Mouse (Mus musculus) forebrain, embryonic 13.5 days (tissue): ENCODE measurements around the gene L3mbtl4. TPM values are rescaled to one million over a fixed set of nuclear protein-coding genes. Genes with fewer than 3 reads are reported as not detected.

Source experiments
- ATAC-seq: fragments of 200-750 bp; cut with Nextera tagmentation; 2 replicates; pipeline ENCODE4 v1.8.0; 2017
- H3K27ac ChIP-seq: fragments of 300-500 bp; sonication (generic); 2 replicates; pipeline ENCODE4 v1.5.1; 2015; ENCODE audit warnings: inconsistent platforms, mild to moderate bottlenecking, moderate library complexity
- H3K27me3 ChIP-seq: fragments of 300-500 bp; sonication (generic); 2 replicates; pipeline ENCODE4 v1.6.1; 2015; ENCODE audit warnings: mild to moderate bottlenecking, inconsistent platforms
- H3K36me3 ChIP-seq: fragments of 300-500 bp; sonication (generic); 2 replicates; pipeline ENCODE4 v1.6.1; 2015; ENCODE audit warnings: mild to moderate bottlenecking, inconsistent platforms; ENCODE audit not compliant: poor library complexity, severe bottlenecking
- H3K4me1 ChIP-seq: fragments of 300-500 bp; sonication (generic); 2 replicates; pipeline ENCODE4 v1.6.1; 2015; ENCODE audit warnings: inconsistent platforms
- H3K4me2 ChIP-seq: fragments of 300-500 bp; sonication (generic); 2 replicates; pipeline ENCODE4 v1.6.1; 2015; ENCODE audit warnings: inconsistent platforms, mild to moderate bottlenecking, moderate library complexity
- H3K4me3 ChIP-seq: fragments of 300-500 bp; sonication (generic); 2 replicates; pipeline ENCODE4 v1.5.1; 2015; ENCODE audit warnings: mild to moderate bottlenecking, inconsistent platforms
- H3K9ac ChIP-seq: fragments of 300-500 bp; sonication (generic); 2 replicates; pipeline ENCODE4 v1.6.1; 2015; ENCODE audit warnings: mild to moderate bottlenecking, inconsistent platforms
- H3K9me3 ChIP-seq: fragments of 300-500 bp; sonication (generic); replicated peaks from 2 replicates; pipeline ENCODE4 v1.6.1; 2016; ENCODE audit warnings: inconsistent platforms
- WGBS: fragments of 180-500 bp; shearing (Covaris S2); methylation state at CpG from one replicate; pipeline ENCODE4 v1.1.7; 2015; 5-methylcytosine and 5-hydroxymethylcytosine counted together
- polyA plus RNA-seq: library from polyadenylated mRNA; unstranded; fragments of >200 nt; fragmentation: Nextera tagmentation; extraction: Ambion mirVana; gene quantifications from 2 replicates; pipeline ENCODE4 v1.2.1, GENCODE M21; 2015

L3mbtl4 gene
- polyA plus RNA-seq, 1 experiment from 2014 or later = 0.93 TPM

GRCm38 (mm10) chr17:68711350-68711749 lies 437.8 kb downstream of the L3mbtl4 start:
- peaks cover 5% of the 10 kb centered on the region; the same call in 1 of the 2 replicates for H3K4me1 ChIP-seq
- WGBS = 85% methylated on average over 3 of the region's 3 CpGs
- no peak for ATAC-seq
- H3K36me3 ChIP-seq = no peaks in the 10 kb centered on the region
- no peak overlapping the region for H3K4me3 ChIP-seq
- H3K9me3 ChIP-seq = no peaks in the 10 kb centered on the region
- H3K4me2 ChIP-seq = no peak overlapping the region
- no peaks in the 10 kb centered on the region for H3K27me3 ChIP-seq
- no peak overlapping the region for H3K9ac ChIP-seq
- no peak overlapping the region for H3K27ac ChIP-seq

GRCm38 (mm10) chr17:68748296-68748695 lies 474.7 kb downstream of the L3mbtl4 start:
- H3K36me3 ChIP-seq = no peaks in the 10 kb centered on the region
- 50% methylated on average over 1 of the region's 1 CpGs for WGBS
- no peak overlapping the region for H3K4me2 ChIP-seq
- H3K9ac ChIP-seq = no peak overlapping the region
- ATAC-seq = no peak
- no peaks in the 10 kb centered on the region for H3K27me3 ChIP-seq
- H3K27ac ChIP-seq = no peak overlapping the region
- H3K4me3 ChIP-seq = no peak overlapping the region
- no peaks in the 10 kb centered on the region for H3K9me3 ChIP-seq
- H3K4me1 ChIP-seq = no peaks in the 10 kb centered on the region; the same call in 1 of the 2 replicates

- WGBS = 64% methylated on average over 6 of the region's 6 CpGs
- Histone ChIP-seq H3K27me3 (no peaks in the 10 kb centered on the region), H3K9ac (no peak overlapping the region), H3K4me2 (no peak overlapping the region), H3K4me3 (no peak overlapping the region), H3K36me3 (no peaks in the 10 kb centered on the region), H3K9me3 (no peaks in the 10 kb centered on the region), H3K4me1 (no peaks in the 10 kb centered on the region; the same call in 1 of the 2 replicates), H3K27ac (no peak overlapping the region)
- ATAC-seq = no peak
Measured at GRCm38 (mm10) chr17:68750513-68750912, 476.9 kb downstream of the L3mbtl4 start.

GRCm38 (mm10) chr17:68753112-68753511 lies 479.5 kb downstream of the L3mbtl4 start:
- no peak overlapping the region for H3K4me2 ChIP-seq
- no peaks in the 10 kb centered on the region; the same call in 1 of the 2 replicates for H3K4me1 ChIP-seq
- no peak overlapping the region for H3K27ac ChIP-seq
- no peaks in the 10 kb centered on the region for H3K36me3 ChIP-seq
- no peak overlapping the region for H3K9ac ChIP-seq
- WGBS = 83% methylated on average over 7 of the region's 7 CpGs
- H3K4me3 ChIP-seq = no peak overlapping the region
- ATAC-seq = peak; percentile 74; the same call in 1 of the 2 replicates
- no peaks in the 10 kb centered on the region for H3K9me3 ChIP-seq
- no peaks in the 10 kb centered on the region for H3K27me3 ChIP-seq

GRCm38 (mm10) chr17:68754789-68755188 lies 481.2 kb downstream of the L3mbtl4 start:
- Histone ChIP-seq H3K36me3 (no peaks in the 10 kb centered on the region), H3K9me3 (no peaks in the 10 kb centered on the region), H3K9ac (no peak overlapping the region), H3K4me2 (no peak overlapping the region), H3K27me3 (no peaks in the 10 kb centered on the region), H3K4me3 (no peak overlapping the region), H3K4me1 (peaks cover 4% of the 10 kb centered on the region; the same call in 1 of the 2 replicates), H3K27ac (no peak overlapping the region)
- 90% methylated on average over 11 of the region's 11 CpGs for WGBS
- ATAC-seq = no peak

- H3K4me2 ChIP-seq = no peak overlapping the region
- H3K4me3 ChIP-seq = no peak overlapping the region
- no peaks in the 10 kb centered on the region for H3K9me3 ChIP-seq
- H3K4me1 ChIP-seq = 0 out of 2 replicates have a peak, but pooled peaks cover 4% of the 10 kb centered on the region
- no peaks in the 10 kb centered on the region for H3K36me3 ChIP-seq
- 60% methylated on average over 5 of the region's 5 CpGs for WGBS
- no peak overlapping the region for H3K9ac ChIP-seq
- H3K27ac ChIP-seq = no peak overlapping the region
- no peaks in the 10 kb centered on the region for H3K27me3 ChIP-seq
- ATAC-seq = no peak
Measured at GRCm38 (mm10) chr17:68758428-68758827, 484.8 kb downstream of the L3mbtl4 start.

GRCm38 (mm10) chr17:68758936-68759335 lies 485.3 kb downstream of the L3mbtl4 start:
- Histone ChIP-seq H3K4me1 (0 out of 2 replicates have a peak, but pooled peaks cover 4% of the 10 kb centered on the region), H3K9me3 (no peaks in the 10 kb centered on the region)
- 83% methylated on average over 3 of the region's 3 CpGs for WGBS

GRCm38 (mm10) chr17:68759978-68760377 lies 486.4 kb downstream of the L3mbtl4 start:
- no peak for ATAC-seq
- H3K9ac ChIP-seq = no peak overlapping the region
- 0 out of 2 replicates have a peak, but pooled peaks cover 4% of the 10 kb centered on the region for H3K4me1 ChIP-seq
- no peaks in the 10 kb centered on the region for H3K9me3 ChIP-seq
- H3K4me3 ChIP-seq = no peak overlapping the region
- H3K4me2 ChIP-seq = no peak overlapping the region
- no peaks in the 10 kb centered on the region for H3K27me3 ChIP-seq
- H3K27ac ChIP-seq = no peak overlapping the region
- WGBS = 64% methylated on average over 1 of the region's 1 CpGs
- H3K36me3 ChIP-seq = no peaks in the 10 kb centered on the region

More at GRCm38 (mm10) chr17:68758936-68759335, 485.3 kb downstream of the L3mbtl4 start:
- Histone ChIP-seq H3K27ac (no peak overlapping the region), H3K27me3 (no peaks in the 10 kb centered on the region), H3K9ac (no peak overlapping the region), H3K4me2 (no peak overlapping the region), H3K4me3 (no peak overlapping the region), H3K36me3 (no peaks in the 10 kb centered on the region)
- no peak for ATAC-seq

GRCm38 (mm10) chr17:68764329-68764880 lies 490.8 kb downstream of the L3mbtl4 start:
- no peak for ATAC-seq
- no peaks in the 10 kb centered on the region for H3K9me3 ChIP-seq
- no peak overlapping the region for H3K4me3 ChIP-seq
- H3K27ac ChIP-seq = no peak overlapping the region
- no peak overlapping the region for H3K9ac ChIP-seq
- no peaks in the 10 kb centered on the region for H3K36me3 ChIP-seq
- H3K4me1 ChIP-seq = no peaks in the 10 kb centered on the region
- WGBS = 86% methylated on average over 10 of the region's 10 CpGs
- H3K27me3 ChIP-seq = no peaks in the 10 kb centered on the region
- no peak overlapping the region for H3K4me2 ChIP-seq

GRCm38 (mm10) chr17:68769561-68769960 lies 496.0 kb downstream of the L3mbtl4 start:
- no peaks in the 10 kb centered on the region for H3K36me3 ChIP-seq
- no peaks in the 10 kb centered on the region for H3K4me1 ChIP-seq
- no peak overlapping the region for H3K4me2 ChIP-seq
- no peak overlapping the region for H3K27ac ChIP-seq
- ATAC-seq = no peak
- no peak overlapping the region for H3K9ac ChIP-seq
- H3K27me3 ChIP-seq = no peaks in the 10 kb centered on the region
- H3K9me3 ChIP-seq = no peaks in the 10 kb centered on the region
- no peak overlapping the region for H3K4me3 ChIP-seq
- WGBS = 82% methylated on average over 4 of the region's 4 CpGs

- Histone ChIP-seq H3K9me3 (no peaks in the 10 kb centered on the region), H3K27me3 (no peaks in the 10 kb centered on the region), H3K4me1 (no peaks in the 10 kb centered on the region), H3K4me2 (no peak overlapping the region), H3K27ac (no peak overlapping the region), H3K9ac (no peak overlapping the region), H3K36me3 (no peaks in the 10 kb centered on the region), H3K4me3 (no peak overlapping the region)
- ATAC-seq = no peak
- 60% methylated on average over 7 of the region's 7 CpGs for WGBS
Measured at GRCm38 (mm10) chr17:68771046-68771750, 497.6 kb downstream of the L3mbtl4 start.

- Histone ChIP-seq H3K27ac (no peak overlapping the region), H3K4me3 (no peak overlapping the region), H3K9me3 (no peaks in the 10 kb centered on the region), H3K27me3 (no peaks in the 10 kb centered on the region), H3K9ac (no peak overlapping the region), H3K36me3 (no peaks in the 10 kb centered on the region), H3K4me1 (no peaks in the 10 kb centered on the region), H3K4me2 (no peak overlapping the region)
- WGBS = 86% methylated on average over 4 of the region's 4 CpGs
- ATAC-seq = no peak
Measured at GRCm38 (mm10) chr17:68793741-68794140, 520.1 kb downstream of the L3mbtl4 start.
